Mouse (Mus musculus): Measurements from ENCODE around the gene Zcchc24. TPM values are rescaled to one million over a fixed set of nuclear protein-coding genes. Genes with fewer than 3 reads are reported as not detected.
A peak's percentile ranks its signal among the peaks of the same experiment; 100 is the strongest.
"Not testable (repeated sequence)": the region's sequence is repeated elsewhere in the genome, so short reads cannot be mapped to it uniquely, and the experiment has no call there.

The Zcchc24 gene
- 52.7 and 58.0 TPM in 2 replicates for polyA plus RNA-seq (2012; rRNA removed)
- 45.1 and 49.3 TPM in 2 replicates for polyA plus RNA-seq (2014; fragmentation: Nextera tagmentation; extraction: Ambion mirVana)

DNA sequence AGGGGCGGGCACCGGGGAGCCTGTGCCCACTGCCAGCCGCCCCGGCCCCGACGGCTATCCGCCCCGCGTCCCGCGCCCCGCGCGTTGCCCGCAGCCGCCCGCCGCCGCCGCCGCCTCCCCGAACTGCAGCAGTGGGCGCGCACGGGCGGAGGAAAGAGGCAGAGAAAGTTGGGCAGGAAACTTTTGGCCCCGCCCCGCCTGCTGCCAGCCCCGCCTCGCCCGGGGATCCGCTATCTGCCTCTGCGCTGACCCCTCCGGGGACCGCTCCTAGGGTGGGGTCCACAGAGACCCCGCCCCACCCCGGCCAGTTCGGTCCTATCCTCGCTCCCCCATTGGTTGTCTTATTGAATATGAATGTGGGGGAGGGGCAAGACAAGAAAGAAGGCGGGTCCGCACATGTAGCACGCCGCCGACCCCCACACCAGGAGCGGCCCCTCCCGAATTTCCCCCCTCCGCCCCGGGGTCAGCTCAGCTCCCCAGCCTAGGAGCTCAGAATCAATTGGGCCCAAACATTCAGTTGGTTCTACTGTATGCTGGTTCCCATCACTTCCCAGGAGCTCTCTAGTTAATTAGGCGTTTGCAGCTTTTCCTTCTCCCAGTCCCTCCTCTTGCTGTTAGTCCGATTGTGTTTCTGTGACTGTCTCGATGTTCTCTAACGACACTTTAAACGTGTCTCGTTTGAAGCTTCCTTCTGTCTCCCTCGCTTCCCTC lies at the start of gene Zcchc24:
TSS of gene Zcchc24 (minus strand) at position 125 of the 711 bp plus-strand sequence.
- H3K4me2 ChIP-seq (replicated peaks; ENCODE audit: low read depth, low read length, severe bottlenecking) = peak within 1 kb of the TSS; percentile 80
- 1% methylated on average over 33 of the region's 55 CpGs for WGBS

DNA sequence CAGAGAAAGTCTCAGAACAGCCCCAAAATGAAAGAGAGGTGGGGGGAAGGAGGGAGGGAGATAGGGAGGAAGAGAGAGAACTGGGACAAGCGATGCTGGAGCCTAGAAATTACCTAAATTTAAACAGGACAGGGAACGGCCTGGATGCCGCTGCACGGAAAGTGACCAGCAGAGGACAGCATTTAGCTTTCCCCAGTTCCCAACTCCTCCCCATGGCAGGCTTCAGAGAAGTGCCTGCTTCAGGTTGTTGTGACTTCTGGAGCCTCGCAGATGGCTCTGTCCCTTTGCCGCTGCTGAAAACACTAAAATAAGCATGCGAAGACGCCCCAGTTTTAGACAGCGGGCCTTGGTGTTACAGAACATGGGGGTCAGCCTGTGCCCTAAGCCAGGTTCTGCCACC lies 47.6 kb upstream of the Zcchc24 start:
- Histone ChIP-seq H3K27me3 (ENCODE audit: control insufficient read depth, insufficient read depth, low read length) (no peaks in the 10 kb centered on the region), H3K4me2 (replicated peaks; ENCODE audit: low read depth, low read length, severe bottlenecking) (no peak overlapping the region), H3K36me3 (ENCODE audit: control insufficient read depth, insufficient read depth, low read length) (no peaks in the 10 kb centered on the region), H3K9ac (ENCODE audit: low read depth, low read length, severe bottlenecking) (no peak overlapping the region), H3K27ac (replicated peaks; ENCODE audit: low read depth, low read length) (no peak overlapping the region), H3K9me3 (ENCODE audit: control insufficient read depth, low read length) (no peaks in the 10 kb centered on the region), H3K4me3 (replicated peaks; ENCODE audit: low read length) (no peak overlapping the region), H3K4me1 (ENCODE audit: control insufficient read depth, insufficient read depth, low read length) (no peaks in the 10 kb centered on the region)
- ATAC-seq (ENCODE audit: low FRiP score, low read depth) (peak; percentile 82), DNase-seq (ENCODE audit: low spot score) (peak; percentile 86)
- WGBS = 10% methylated on average over 9 of the region's 9 CpGs
- no peak for TF ChIP-seq POLR2A (IDR thresholded peaks at IDR 0.05; ENCODE audit: borderline replicate concordance, extremely low read depth, insufficient read depth, insufficient read length)

More for the DNA sequence above, at the start of gene Zcchc24:
- Histone ChIP-seq H3K27me3 (ENCODE audit: control insufficient read depth, insufficient read depth, low read length) (no peaks in the 10 kb centered on the region), H3K4me1 (ENCODE audit: control insufficient read depth, insufficient read depth, low read length) (peaks cover 40% of the 10 kb centered on the region), H3K9me3 (ENCODE audit: control insufficient read depth, low read length) (no peaks in the 10 kb centered on the region), H3K36me3 (ENCODE audit: control insufficient read depth, insufficient read depth, low read length) (0 out of 2 replicates have a peak, but pooled peaks cover 8% of the 10 kb centered on the region), H3K4me3 (replicated peaks; ENCODE audit: low read length) (peak within 1 kb of the TSS; percentile 82), H3K27ac (replicated peaks; ENCODE audit: low read depth, low read length) (peak within 1 kb of the TSS; percentile 86), H3K9ac (ENCODE audit: low read depth, low read length, severe bottlenecking) (peak within 1 kb of the TSS; percentile 79)
- no peak for TF ChIP-seq POLR2A (IDR thresholded peaks at IDR 0.05; ENCODE audit: borderline replicate concordance, extremely low read depth, insufficient read depth, insufficient read length)
- peak; percentile 94 for ATAC-seq (ENCODE audit: low FRiP score, low read depth)
- DNase-seq (ENCODE audit: low spot score) = peak; percentile 97

DNA sequence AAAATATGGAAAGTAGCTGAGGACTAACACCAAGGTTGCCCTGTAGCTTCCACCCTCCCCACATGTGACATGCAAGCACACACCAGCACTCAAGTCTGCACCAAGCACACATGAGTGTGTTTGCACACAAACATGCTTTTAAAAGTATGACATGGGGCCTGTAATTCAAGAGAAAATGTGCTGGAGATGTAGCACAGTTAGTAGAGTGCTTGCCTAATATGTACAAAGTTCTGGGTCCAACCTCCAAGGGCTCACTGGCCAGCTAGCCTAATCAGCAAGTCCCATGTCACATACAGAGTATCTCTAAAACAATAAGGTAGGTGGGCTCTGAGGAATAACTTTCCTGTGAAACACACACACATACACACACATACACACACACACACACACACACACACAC lies 45.3 kb upstream of the Zcchc24 start:
- TF ChIP-seq POLR2A (IDR thresholded peaks at IDR 0.05; ENCODE audit: borderline replicate concordance, extremely low read depth, insufficient read depth, insufficient read length) = no peak
- DNase-seq (ENCODE audit: low spot score) (no peak), ATAC-seq (ENCODE audit: low FRiP score, low read depth) (no peak)
- H3K9ac ChIP-seq (ENCODE audit: low read depth, low read length, severe bottlenecking) = no peak overlapping the region
- H3K9me3 ChIP-seq (ENCODE audit: control insufficient read depth, low read length) = no peaks in the 10 kb centered on the region
- no peak overlapping the region for H3K4me3 ChIP-seq (replicated peaks; ENCODE audit: low read length)
- H3K36me3 ChIP-seq (ENCODE audit: control insufficient read depth, insufficient read depth, low read length) = no peaks in the 10 kb centered on the region
- H3K27ac ChIP-seq (replicated peaks; ENCODE audit: low read depth, low read length) = no peak overlapping the region
- no peaks in the 10 kb centered on the region for H3K27me3 ChIP-seq (ENCODE audit: control insufficient read depth, insufficient read depth, low read length)
- H3K4me1 ChIP-seq (ENCODE audit: control insufficient read depth, insufficient read depth, low read length) = no peaks in the 10 kb centered on the region
- no peak overlapping the region for H3K4me2 ChIP-seq (replicated peaks; ENCODE audit: low read depth, low read length, severe bottlenecking)

- not testable (repeated sequence) for H3K9me3 ChIP-seq (ENCODE audit: control insufficient read depth, low read length); H3K27ac ChIP-seq (replicated peaks; ENCODE audit: low read depth, low read length); ATAC-seq (ENCODE audit: low FRiP score, low read depth); H3K4me2 ChIP-seq (replicated peaks; ENCODE audit: low read depth, low read length, severe bottlenecking); H3K9ac ChIP-seq (ENCODE audit: low read depth, low read length, severe bottlenecking); H3K4me3 ChIP-seq (replicated peaks; ENCODE audit: low read length); H3K4me1 ChIP-seq (ENCODE audit: control insufficient read depth, insufficient read depth, low read length); H3K27me3 ChIP-seq (ENCODE audit: control insufficient read depth, insufficient read depth, low read length); H3K36me3 ChIP-seq (ENCODE audit: control insufficient read depth, insufficient read depth, low read length); DNase-seq (ENCODE audit: low spot score)
- WGBS = 76% methylated on average over 1 of the region's 1 CpGs
Measured at GRCm38 (mm10) chr14:25811026-25811425, 42.2 kb upstream of the Zcchc24 start.

GRCm38 (mm10) chr14:25806561-25806960 lies 37.7 kb upstream of the Zcchc24 start:
- Histone ChIP-seq H3K27me3 (ENCODE audit: control insufficient read depth, insufficient read depth, low read length) (no peaks in the 10 kb centered on the region), H3K9ac (ENCODE audit: low read depth, low read length, severe bottlenecking) (no peak overlapping the region), H3K4me1 (ENCODE audit: control insufficient read depth, insufficient read depth, low read length) (peaks cover 20% of the 10 kb centered on the region), H3K27ac (replicated peaks; ENCODE audit: low read depth, low read length) (no peak overlapping the region), H3K4me3 (replicated peaks; ENCODE audit: low read length) (no peak overlapping the region), H3K36me3 (ENCODE audit: control insufficient read depth, insufficient read depth, low read length) (no peaks in the 10 kb centered on the region), H3K9me3 (ENCODE audit: control insufficient read depth, low read length) (no peaks in the 10 kb centered on the region), H3K4me2 (replicated peaks; ENCODE audit: low read depth, low read length, severe bottlenecking) (no peak overlapping the region)
- ATAC-seq (ENCODE audit: low FRiP score, low read depth) = no peak
- TF ChIP-seq POLR2A (IDR thresholded peaks at IDR 0.05; ENCODE audit: borderline replicate concordance, extremely low read depth, insufficient read depth, insufficient read length) = no peak
- DNase-seq (ENCODE audit: low spot score) = no peak
- WGBS = 91% methylated on average over 7 of the region's 7 CpGs

Data from limb, embryonic 14.5 days (tissue).